Mouse (Mus musculus): ENCODE results near the gene Slamf6.
"Not testable (repeated sequence)": the region's sequence is repeated elsewhere in the genome, so short reads cannot be mapped to it uniquely, and the experiment has no call there.

Slamf6 gene

DNA sequence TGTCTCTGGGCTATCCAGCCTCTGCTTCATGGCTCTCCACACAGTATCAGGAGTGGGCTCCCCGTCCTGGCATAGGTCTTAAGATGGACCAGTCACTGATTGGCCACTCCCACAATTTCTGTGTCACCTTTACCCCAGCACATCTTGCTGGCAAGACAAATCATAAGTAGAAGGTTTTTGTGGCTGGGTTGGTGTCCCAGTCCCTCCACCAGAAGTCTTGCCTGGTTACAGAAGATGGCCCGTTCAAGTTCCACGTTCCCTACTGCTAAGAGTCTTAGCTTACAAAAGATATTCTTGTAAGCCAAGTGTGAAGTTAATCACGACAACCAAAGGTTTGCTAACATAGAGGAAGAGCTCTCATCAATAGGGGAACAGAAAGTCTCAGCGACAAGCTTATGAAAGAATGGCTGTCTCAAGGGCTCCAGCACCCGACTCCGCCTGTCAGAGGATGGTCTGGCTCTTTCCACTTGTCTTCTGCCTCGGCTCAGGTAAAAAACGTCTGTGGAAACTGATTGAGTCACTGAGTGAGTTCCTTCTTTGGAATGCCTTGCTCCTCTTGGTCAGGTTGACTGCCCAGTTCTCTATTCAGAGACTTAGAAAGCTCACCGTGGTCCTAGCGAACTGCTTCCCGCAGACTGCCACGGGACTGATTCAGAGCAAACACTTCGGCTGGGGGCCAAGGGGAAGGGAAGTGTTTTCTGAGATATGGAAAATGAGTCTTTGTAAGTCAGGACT is at the start of gene Slamf6:
Gene Slamf6 (plus strand): TSS at position 211 of the 735 bp plus-strand sequence.
- no peak for DNase-seq (ENCODE audit: low spot score in 2 of 2)

DNA sequence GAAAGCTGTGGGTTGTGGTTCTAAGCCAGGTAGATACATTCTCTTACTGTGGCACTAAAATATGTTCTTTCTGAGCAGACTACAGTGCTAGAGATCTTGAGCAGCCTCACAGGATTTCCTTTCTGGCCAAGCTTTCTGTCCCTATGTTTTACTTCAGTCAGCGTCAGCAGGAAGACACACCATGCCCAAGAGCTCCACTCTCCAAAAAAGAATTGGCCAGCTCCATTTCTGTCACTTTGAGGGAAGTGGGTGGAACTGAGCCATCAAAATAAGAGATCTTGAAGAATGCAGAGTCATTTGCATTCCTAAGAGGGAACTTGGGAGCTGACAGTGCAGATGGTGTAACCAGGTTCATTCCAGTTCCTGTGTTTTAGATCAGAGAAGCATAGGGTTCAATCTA is 30.3 kb upstream of the Slamf6 start:
- peak in 1 of 2 experiments; percentile 32 for DNase-seq (ENCODE audit: low spot score in 2 of 2)

GRCm38 (mm10) chr1:171895364-171895763 is 22.0 kb upstream of the Slamf6 start, which contains the start of gene Gm10521:
Gene Gm10521 (plus strand): TSS chr1:171895664.
- DNase-seq (ENCODE audit: low spot score in 2 of 2): not testable (repeated sequence)

DNA sequence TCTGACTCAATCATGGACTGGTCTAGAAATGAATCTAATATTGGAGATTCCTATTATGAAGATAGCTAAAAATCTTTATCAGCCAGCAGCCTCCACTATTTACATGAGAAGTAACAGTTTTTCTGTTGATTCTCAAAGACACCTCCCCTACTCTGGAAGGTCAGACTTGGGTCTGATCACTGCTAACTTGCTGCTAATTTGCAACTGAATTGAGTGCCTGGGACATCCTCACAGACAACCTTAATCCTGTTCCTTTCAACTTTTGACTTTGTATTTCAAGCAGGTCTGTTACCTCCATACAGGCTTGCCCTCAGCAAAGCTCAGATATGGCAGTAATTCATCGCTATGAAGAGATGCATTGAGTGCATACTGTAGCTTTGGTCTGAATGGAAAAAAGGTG is 13.3 kb upstream of the Slamf6 start:
- no peak for DNase-seq (ENCODE audit: low spot score in 2 of 2)

GRCm38 (mm10) chr1:171915638-171916458 is 1.5 kb upstream of the Slamf6 start:
- no peak for DNase-seq (ENCODE audit: low spot score in 2 of 2)

GRCm38 (mm10) chr1:171918136-171918920 is 1.0 kb downstream of the Slamf6 start:
- no peak for DNase-seq (ENCODE audit: low spot score in 2 of 2)

- no peak for DNase-seq (ENCODE audit: low spot score in 2 of 2)
Observed at GRCm38 (mm10) chr1:171919193-171919592, 1.9 kb downstream of the Slamf6 start.

DNA sequence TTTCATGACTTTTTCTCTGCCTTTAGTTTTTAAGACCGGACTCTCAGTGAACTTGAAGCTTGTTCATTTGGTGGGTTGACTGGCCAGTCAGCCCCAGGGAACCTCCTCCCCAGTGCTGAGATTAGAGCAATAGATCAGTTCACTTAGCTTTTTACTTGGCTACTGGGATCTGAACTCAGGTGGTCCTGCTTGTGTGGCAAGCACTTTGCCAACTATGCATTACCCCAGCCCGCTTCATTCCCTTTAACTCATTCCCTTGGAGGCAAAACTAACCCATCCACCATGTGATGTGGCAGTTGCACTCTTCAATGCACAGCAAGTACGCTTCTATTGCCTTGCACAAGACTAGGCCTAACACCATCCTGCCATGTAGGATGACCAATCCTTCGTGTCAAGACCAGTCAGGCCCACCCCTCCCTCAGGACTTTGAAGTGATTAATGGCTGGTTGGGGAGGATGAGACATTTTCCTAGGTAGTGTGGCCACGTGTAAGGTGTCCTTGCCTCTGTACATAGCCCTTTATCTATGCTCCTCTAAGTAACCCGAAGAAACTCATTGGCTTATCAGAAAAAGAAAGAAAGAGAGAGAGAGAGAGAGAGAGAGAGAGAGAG is 2.7 kb downstream of the Slamf6 start:
- DNase-seq (ENCODE audit: low spot score in 2 of 2): no peak

DNA sequence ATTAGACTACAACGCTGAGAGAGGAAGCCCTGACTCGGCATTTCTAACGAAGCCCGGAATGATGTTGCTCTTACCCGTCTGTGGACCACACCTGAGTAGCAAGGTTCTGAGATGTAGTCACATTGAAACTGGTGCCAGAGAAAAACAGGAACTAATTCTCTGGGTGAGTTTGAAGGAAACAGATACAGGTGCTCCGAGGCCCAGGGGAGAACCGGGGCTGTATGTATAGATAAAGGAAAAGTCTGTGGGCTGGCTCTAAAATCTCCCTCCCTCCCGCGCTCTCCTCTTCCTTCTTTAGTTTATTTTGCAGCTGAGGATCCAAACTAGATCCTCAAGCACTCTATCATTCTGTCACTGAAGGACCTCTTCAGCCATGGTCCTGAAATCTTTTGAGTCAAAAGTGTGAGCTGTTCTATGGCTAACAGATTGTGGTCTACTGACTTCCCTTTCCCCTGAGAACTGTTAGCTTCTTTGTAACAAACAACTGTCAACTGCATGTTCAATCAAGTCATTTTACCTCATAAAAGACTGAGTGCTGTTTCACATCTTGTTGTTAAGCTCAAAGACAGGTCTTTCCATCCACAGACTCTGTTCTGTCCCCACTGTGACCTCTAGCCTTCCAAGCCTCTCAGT is 3.8 kb downstream of the Slamf6 start:
- no peak for DNase-seq (ENCODE audit: low spot score in 2 of 2)

DNA sequence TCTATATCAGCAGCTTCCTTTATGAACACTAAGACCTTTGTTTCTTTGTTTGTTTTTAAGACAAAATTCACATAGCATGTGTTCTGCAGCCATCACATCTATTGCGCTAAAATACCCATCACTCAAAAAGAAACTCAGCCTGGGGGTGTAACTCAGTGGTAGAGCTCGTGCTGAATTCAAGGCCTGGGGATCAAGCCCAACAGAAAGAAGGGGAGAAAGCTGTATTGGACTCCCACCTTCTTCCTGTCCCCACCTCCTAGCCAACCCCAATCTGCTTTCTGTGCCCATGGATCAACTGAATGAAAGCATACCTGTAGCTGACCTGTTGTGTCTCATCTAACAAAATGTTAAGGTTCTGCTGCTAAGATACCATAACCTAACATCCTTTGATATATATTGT is 4.3 kb downstream of the Slamf6 start:
- no peak for DNase-seq (ENCODE audit: low spot score in 2 of 2)

- no peak for DNase-seq (ENCODE audit: low spot score in 2 of 2)
Observed at GRCm38 (mm10) chr1:171922844-171923243, 5.5 kb downstream of the Slamf6 start.

GRCm38 (mm10) chr1:171924900-171925299 is 7.6 kb downstream of the Slamf6 start:
- no peak for DNase-seq (ENCODE audit: low spot score in 2 of 2)

GRCm38 (mm10) chr1:171933851-171934250 is 16.5 kb downstream of the Slamf6 start:
- no peak for DNase-seq (ENCODE audit: low spot score in 2 of 2)

DNA sequence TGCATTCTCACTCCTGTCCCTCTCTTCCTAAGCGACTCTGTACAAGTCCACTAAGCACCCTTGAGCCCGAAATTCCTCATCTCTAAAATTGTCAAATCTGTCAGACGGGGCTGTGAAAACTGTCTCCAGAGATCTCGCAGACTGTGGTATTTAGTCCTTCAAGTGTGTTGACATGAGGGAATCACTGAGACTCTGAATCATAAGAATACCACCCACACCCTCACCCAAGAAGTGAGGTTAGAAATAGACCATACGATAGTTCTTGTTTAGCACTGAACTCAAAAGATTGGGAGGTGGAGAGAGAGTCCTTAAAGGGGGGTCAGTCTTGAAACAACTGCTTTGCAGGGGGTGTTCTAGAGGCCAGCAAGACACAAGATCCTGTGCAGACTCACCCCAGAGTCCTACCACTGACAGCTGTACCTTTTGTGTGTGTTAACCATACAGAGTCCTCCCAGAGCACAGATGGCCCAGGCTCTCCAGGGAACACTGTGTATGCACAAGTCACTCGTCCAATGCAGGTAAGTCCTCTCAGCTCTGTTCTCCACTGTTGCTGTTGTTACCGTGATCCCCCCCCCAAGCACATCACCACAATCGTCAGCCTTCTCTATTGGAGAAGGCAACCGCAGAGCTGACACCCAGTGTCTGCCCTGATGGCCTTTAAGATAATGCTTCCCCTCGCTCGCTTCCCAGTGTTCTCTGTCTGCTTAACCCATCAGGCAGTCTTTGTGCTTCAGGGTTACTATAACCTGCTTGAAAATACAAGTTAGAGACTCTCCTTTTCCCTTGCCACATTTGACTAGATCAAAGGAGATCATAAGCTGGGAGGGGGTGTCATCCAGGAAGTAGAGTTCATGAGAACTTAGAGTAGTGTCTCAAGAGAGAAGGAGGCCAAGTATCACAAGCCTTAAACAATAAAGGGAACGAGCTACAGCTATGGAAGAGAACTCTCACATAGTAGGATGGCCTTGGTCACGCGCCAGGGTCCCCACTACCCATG is 21.9 kb downstream of the Slamf6 start:
- DNase-seq (ENCODE audit: low spot score in 2 of 2): no peak

DNA sequence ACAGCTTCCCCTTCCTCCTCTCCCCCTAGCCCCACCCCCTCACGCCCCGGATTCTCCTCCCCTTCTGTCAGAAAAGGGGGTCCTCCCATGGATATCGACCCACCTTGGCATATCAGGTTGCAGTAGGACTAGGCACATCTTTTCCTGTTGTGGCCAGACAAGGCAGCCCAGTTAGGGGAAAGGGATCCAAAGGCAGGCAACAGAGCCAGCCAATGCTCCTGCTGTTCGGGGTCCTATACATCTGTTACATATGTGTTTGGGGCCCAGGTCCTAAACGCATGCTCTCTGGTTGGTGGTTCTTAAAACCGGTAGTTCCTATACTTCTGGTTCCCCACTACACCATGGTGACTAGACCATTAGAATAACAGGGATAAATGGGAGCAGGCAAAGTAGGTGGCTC is 23.3 kb downstream of the Slamf6 start:
- DNase-seq (ENCODE audit: low spot score in 2 of 2): no peak

GRCm38 (mm10) chr1:171946447-171946995 is 29.2 kb downstream of the Slamf6 start:
- DNase-seq (ENCODE audit: low spot score in 2 of 2): no peak

DNA sequence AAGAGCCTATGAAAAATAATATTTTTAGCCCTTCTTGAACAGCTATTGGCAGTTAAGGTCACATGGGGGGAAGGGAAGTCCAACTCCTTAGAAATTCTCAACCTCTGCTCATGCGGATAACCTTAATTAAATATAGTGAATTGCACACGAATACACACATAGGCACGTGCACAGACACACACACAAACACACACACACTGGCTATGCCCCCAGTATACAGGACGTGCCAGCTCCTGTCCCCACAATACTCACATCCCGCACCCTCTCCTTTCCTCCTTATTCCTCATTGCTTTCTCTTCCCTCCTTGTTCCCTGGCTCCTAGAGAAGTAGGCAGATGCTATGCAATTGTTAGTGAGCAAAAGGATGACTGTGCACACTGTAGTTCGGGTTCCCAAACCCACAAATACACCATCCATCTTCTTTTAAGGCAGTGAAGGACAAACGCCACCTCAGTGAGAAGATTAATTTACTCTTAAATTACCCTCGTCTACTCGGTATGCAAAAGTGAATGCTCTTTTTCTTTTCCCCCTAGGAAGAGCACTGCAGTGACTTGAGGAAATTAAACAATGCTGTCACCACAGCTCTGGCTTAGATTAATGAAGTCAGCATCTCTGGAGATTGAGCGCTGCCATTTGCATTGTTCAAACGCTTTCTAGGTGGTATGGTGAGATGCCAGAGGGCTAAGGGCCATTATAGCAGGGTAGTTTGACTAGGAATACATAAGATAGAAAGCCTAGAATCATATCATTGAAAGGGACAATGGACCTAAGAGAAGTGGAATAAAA is 31.0 kb downstream of the Slamf6 start:
- no peak for DNase-seq (ENCODE audit: low spot score in 2 of 2)

DNA sequence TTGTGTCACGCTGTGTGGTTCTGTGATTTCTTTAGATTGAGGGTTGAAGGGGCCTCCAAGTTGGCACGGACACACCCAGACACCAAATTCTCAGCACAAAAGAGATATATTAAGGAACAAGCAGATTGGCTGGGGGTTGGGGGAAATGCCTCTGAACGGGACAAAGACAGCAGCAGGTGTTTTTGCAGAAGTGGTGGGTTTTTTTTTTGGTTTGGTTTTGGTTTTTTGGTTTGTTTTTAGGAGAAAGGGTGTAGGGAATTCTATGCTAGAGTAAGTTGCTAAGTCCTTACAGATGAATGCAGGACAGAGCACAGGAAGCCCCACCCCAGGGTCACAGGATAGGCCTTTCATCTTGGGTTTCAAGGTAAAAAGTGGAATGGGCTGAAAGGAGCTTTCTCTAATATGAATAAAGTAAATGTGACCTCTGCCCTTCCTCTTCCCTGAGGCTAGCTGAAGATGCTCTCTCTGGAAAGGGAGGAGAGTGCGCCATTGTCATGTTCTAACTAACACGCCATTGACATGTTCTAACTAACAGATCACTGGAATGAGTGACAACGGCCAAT is 31.7 kb downstream of the Slamf6 start:
- no peak for DNase-seq (ENCODE audit: low spot score in 2 of 2)

- DNase-seq (ENCODE audit: low spot score in 2 of 2): no peak
Observed at GRCm38 (mm10) chr1:171955071-171955470, 37.8 kb downstream of the Slamf6 start.
